Mouse (Mus musculus) CH12.LX (cell line): ENCODE results near the gene Mlxipl. TPM values are rescaled to one million over a fixed set of nuclear protein-coding genes. Genes with fewer than 3 reads are reported as not detected.

Experiments used
- DNase-seq: peaks from one replicate; pipeline ENCODE4 v3.0.0-alpha.2; 2013; ENCODE audit errors: extremely low read depth
- H3K27ac ChIP-seq: 2 replicates; pipeline ENCODE4 v1.5.1; 2012; ENCODE audit warnings: low read depth, mild to moderate bottlenecking, control low read depth, moderate library complexity; ENCODE audit not compliant: insufficient read depth
- H3K27me3 ChIP-seq: replicated peaks from 2 replicates; pipeline ENCODE3; 2012; ENCODE audit warnings: inconsistent platforms
- H3K36me3 ChIP-seq, 2 experiments: replicated peaks in 1 of 2; 2 replicates each; pipeline versions ENCODE3 to v1.6.1; 2012; ENCODE audit warnings: inconsistent platforms in 1 of 2, low read length in 1 of 2, mild to moderate bottlenecking in 1 of 2, mixed read lengths in 1 of 2, moderate library complexity in 1 of 2; ENCODE audit not compliant: control insufficient read depth in 1 of 2, insufficient read depth in 1 of 2
- H3K4me1 ChIP-seq, 2 experiments: 2 replicates each; pipeline ENCODE4 v1.6.1; 2012; ENCODE audit warnings: inconsistent platforms in 1 of 2, moderate library complexity in 1 of 2; ENCODE audit not compliant: insufficient read depth in 2 of 2, control insufficient read depth in 1 of 2
- H3K4me2 ChIP-seq: 2 replicates; pipeline ENCODE4 v1.6.1; 2012; ENCODE audit warnings: low read depth, mild to moderate bottlenecking, control low read depth; ENCODE audit not compliant: poor library complexity, insufficient read depth, severe bottlenecking
- H3K4me3 ChIP-seq, 3 experiments: fragments of 150-350 bp in 1 of 3; sonication (generic) in 1 of 3; replicated peaks in 1 of 3; 2 replicates each; pipeline versions ENCODE3 to v1.5.1; 2011 to 2012; ENCODE audit warnings: low read depth in 2 of 3, low read length in 2 of 3, mild to moderate bottlenecking in 2 of 3, moderate library complexity in 2 of 3, control low read depth in 1 of 3, improper control_type of control experiment in 1 of 3, inconsistent platforms in 1 of 3, mixed read lengths in 1 of 3; ENCODE audit not compliant: poor library complexity in 1 of 3
- H3K79me2 ChIP-seq: replicated peaks from 2 replicates; pipeline ENCODE4 v1.6.1; 2012; ENCODE audit warnings: mild to moderate bottlenecking, moderate library complexity; ENCODE audit not compliant: control insufficient read depth, poor library complexity, insufficient read depth, severe bottlenecking; ENCODE audit errors: extremely low read depth
- H3K9ac ChIP-seq: 2 replicates; pipeline ENCODE4 v1.6.1; 2012; ENCODE audit warnings: low read depth, mild to moderate bottlenecking, control low read depth, moderate library complexity; ENCODE audit not compliant: insufficient read depth
- H3K9me3 ChIP-seq: replicated peaks from 2 replicates; pipeline ENCODE3; 2012; ENCODE audit warnings: low read length, inconsistent platforms, mixed read lengths
- CHD1 ChIP-seq: IDR thresholded peaks from 2 replicates; pipeline ENCODE4 v1.6.1; 2012; ENCODE audit warnings: low read depth, low read length, improper control_type of control experiment, inconsistent platforms
- CTCF ChIP-seq, 2 experiments: IDR thresholded peaks in 1 of 2; conservative IDR thresholded peaks in 1 of 2; 2 replicates each; pipeline ENCODE4 v1.5.1; 2011 to 2012; ENCODE audit warnings: low read depth in 2 of 2, low read length in 2 of 2, improper control_type of control experiment in 1 of 2, inconsistent platforms in 1 of 2, mild to moderate bottlenecking in 1 of 2, moderate library complexity in 1 of 2
- E2F4 ChIP-seq: IDR thresholded peaks from 2 replicates; pipeline ENCODE4 v1.6.1; 2011; ENCODE audit warnings: low read depth, low read length, improper control_type of control experiment; ENCODE audit not compliant: insufficient replicate concordance
- ELF1 ChIP-seq: IDR thresholded peaks from 2 replicates; pipeline ENCODE4 v1.6.1; 2014; ENCODE audit warnings: low read depth, mild to moderate bottlenecking, inconsistent platforms, low read length, improper control_type of control experiment
- ETS1 ChIP-seq: conservative IDR thresholded peaks from 2 replicates; pipeline ENCODE4 v1.6.1; 2012; ENCODE audit warnings: low read depth, mild to moderate bottlenecking, inconsistent platforms, low read length, improper control_type of control experiment, moderate library complexity
- GABPA ChIP-seq: IDR thresholded peaks from 2 replicates; pipeline ENCODE4 v1.6.1; 2012; ENCODE audit warnings: low read depth, low read length, improper control_type of control experiment, inconsistent platforms; ENCODE audit not compliant: insufficient replicate concordance
- IRF4 ChIP-seq: IDR thresholded peaks from 2 replicates; pipeline ENCODE4 v1.6.1; 2014; ENCODE audit warnings: low read depth, mild to moderate bottlenecking, inconsistent platforms, low read length, improper control_type of control experiment
- JUN ChIP-seq: IDR thresholded peaks from 2 replicates; pipeline ENCODE4 v1.6.1; 2011; ENCODE audit warnings: low read depth, mild to moderate bottlenecking, low read length, improper control_type of control experiment, moderate library complexity; ENCODE audit not compliant: insufficient read depth
- MAX ChIP-seq: IDR thresholded peaks from 2 replicates; pipeline ENCODE4 v1.6.1; 2011; ENCODE audit warnings: low read length, improper control_type of control experiment
- MAZ ChIP-seq: IDR thresholded peaks from 2 replicates; pipeline ENCODE4 v1.6.1; 2012; ENCODE audit warnings: low read depth, mild to moderate bottlenecking, inconsistent platforms, low read length, improper control_type of control experiment, moderate library complexity
- MYC ChIP-seq: IDR thresholded peaks from 2 replicates; pipeline ENCODE4 v1.6.1; 2011; ENCODE audit warnings: low read depth, mild to moderate bottlenecking, improper control_type of control experiment, low read length
- NELFE ChIP-seq: IDR thresholded peaks from 2 replicates; pipeline ENCODE4 v1.6.1; 2011; ENCODE audit warnings: low read depth, low read length, improper control_type of control experiment
- NRF1 ChIP-seq: IDR thresholded peaks from 2 replicates; pipeline ENCODE4 v1.6.1; 2014; ENCODE audit warnings: low read depth, mild to moderate bottlenecking, inconsistent platforms, low read length, improper control_type of control experiment, moderate library complexity
- POLR2AphosphoS2 ChIP-seq: IDR thresholded peaks from 2 replicates; pipeline ENCODE4 v1.6.1; 2011; ENCODE audit warnings: low read depth, low read length, improper control_type of control experiment
- RAD21 ChIP-seq: IDR thresholded peaks from 2 replicates; pipeline ENCODE4 v1.6.1; 2011; ENCODE audit warnings: low read depth, mild to moderate bottlenecking, low read length, improper control_type of control experiment, moderate library complexity
- SIN3A ChIP-seq: IDR thresholded peaks from 2 replicates; pipeline ENCODE4 v1.6.1; 2012; ENCODE audit warnings: low read length, improper control_type of control experiment, inconsistent platforms
- TCF12 ChIP-seq: IDR thresholded peaks from 2 replicates; pipeline ENCODE4 v1.6.1; 2014; ENCODE audit warnings: low read depth, mild to moderate bottlenecking, inconsistent platforms, low read length, improper control_type of control experiment
- ZMIZ1 ChIP-seq: IDR thresholded peaks from 2 replicates; pipeline ENCODE4 v1.6.1; 2012; ENCODE audit warnings: low read depth, mild to moderate bottlenecking, inconsistent platforms, low read length, improper control_type of control experiment
- ZNF384 ChIP-seq: IDR thresholded peaks from 2 replicates; pipeline ENCODE4 v1.6.1; 2012; ENCODE audit warnings: low read depth, low read length, improper control_type of control experiment, inconsistent platforms
- dilution Hi-C: fragments of 300-500 bp; cut with MboI; formaldehyde crosslinking; loops from 2 replicates; pipeline ENCODE4 v1.14.3; 2020; ENCODE audit warnings: low sequenced_read_pairs; ENCODE audit not compliant: extremely low pct_unique_long_range_greater_than_20kb, extremely low pct_ligation_motif_present
- in situ Hi-C: fragments of 300-500 bp; cut with MboI; formaldehyde crosslinking; loops from 3 replicates; pipeline ENCODE4 v1.14.3; 2019; ENCODE audit warnings: low sequenced_read_pairs, low pct_ligation_motif_present, low pct_unique_long_range_greater_than_20kb, mixed read lengths
- polyA plus RNA-seq: library from polyadenylated mRNA; unstranded; fragments of >175 nt; gene quantifications from 2 replicates; pipeline ENCODE4 v1.2.1, GENCODE M21; 2012; ENCODE audit warnings: low read depth; ENCODE audit not compliant: insufficient read length
- total RNA-seq, 2 experiments: library from RNA; depleted of rRNA; stranded (reverse); fragments of 300-350 nt in 1 of 2; fragments of >200 nt in 1 of 2; gene quantifications; 2 replicates each; pipeline ENCODE4 v1.2.3; 2012 to 2014

Gene Mlxipl
- total and polyA plus RNA-seq, 3 experiments, result not detected

DNA sequence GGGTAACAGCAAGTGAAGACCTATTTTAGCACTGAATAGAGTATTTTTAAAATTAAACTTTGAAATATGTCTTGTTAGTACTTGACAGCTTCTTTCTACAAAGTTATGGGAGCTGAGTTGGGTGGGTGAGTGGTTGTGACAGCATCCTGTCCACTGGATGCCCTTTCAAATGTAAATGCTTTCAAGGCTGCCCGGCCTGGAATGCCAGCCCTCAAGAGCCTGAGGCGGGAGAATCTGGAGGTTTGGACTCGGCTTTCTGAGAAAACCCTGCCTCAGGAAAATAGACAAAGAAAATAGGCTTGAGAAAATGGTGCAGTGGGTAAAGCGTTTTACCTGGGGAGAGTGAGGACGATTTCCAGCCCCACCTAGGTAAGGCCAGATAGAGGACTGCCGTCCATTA is 92.1 kb downstream of the Mlxipl start:
- in situ Hi-C loops (no loop called here), dilution Hi-C loops (no loop called here)
- Histone ChIP-seq H3K4me1 (peaks cover 0 to 24% of the 10 kb centered on the region in 2 experiments; a peak in 2 of 4 replicates), H3K27ac (no peak overlapping the region), H3K4me3 (no peak overlapping the region), H3K9me3 (peaks cover 6% of the 10 kb centered on the region), H3K4me2 (no peak overlapping the region), H3K27me3 (no peaks in the 10 kb centered on the region), H3K79me2 (no peaks in the 10 kb centered on the region), H3K9ac (no peak overlapping the region), H3K36me3 (peaks cover 51 to 60% of the 10 kb centered on the region in 2 experiments)
- no peak for DNase-seq
- TF ChIP-seq NRF1, result no peak
- no peak for TF ChIP-seq SIN3A
- TF ChIP-seq E2F4, result no peak
- no peak for TF ChIP-seq JUN
- TF ChIP-seq POLR2AphosphoS2, result no peak
- no peak for TF ChIP-seq MAX
- TF ChIP-seq CHD1, result no peak
- no peak for TF ChIP-seq NELFE
- TF ChIP-seq ETS1, result no peak
- TF ChIP-seq TCF12, result no peak
- no peak for TF ChIP-seq IRF4
- no peak for TF ChIP-seq ZMIZ1
- no peak for TF ChIP-seq RAD21
- TF ChIP-seq ELF1, result no peak
- no peak for TF ChIP-seq GABPA
- no peak for TF ChIP-seq CTCF (conservative IDR thresholded peaks at IDR 0.05 in 1 of 2, IDR thresholded peaks at IDR 0.05 in 1 of 2; ENCODE audit: low read depth in 2 of 2, low read length in 2 of 2)
- no peak for TF ChIP-seq MAZ
- TF ChIP-seq, all 38 proteins: peak for 0

DNA sequence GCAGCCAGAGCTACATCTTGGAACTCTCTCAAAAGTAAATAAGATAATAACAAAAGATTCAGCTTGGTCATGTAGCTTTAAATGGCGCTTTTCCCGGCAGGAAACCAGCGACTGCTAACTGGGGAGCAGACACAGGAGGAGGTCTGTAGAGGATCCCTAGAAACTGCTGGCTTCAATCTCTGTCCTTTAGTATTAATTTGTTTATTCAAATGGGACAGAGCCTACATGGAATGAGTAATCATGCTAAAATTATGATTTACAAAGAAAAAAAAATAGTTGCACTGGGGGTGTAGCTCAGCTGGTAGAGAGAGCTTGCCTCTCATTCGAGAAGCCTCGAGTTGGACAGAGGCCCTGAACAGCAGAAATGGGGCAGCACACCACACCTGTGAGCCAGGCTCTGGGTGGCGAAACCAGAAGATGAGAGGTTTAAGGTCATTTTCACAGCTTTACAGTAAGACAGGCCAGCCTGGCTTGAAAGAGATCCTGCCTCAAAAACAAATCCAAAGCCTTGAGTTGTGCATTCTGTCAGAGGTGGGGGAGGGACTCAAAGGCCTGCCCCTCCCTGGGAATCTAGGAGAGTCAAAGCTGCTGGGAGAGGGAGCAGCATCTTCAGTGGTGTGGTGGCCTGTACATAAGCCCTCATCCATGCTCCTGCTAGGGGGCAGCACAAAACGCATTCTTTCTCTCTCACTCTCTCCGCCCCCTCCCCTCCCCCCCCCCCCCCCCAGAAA is 93.6 kb downstream of the Mlxipl start:
- peaks cover 38 to 45% of the 10 kb centered on the region in 2 experiments for H3K36me3 ChIP-seq
- H3K9me3 ChIP-seq, result peaks cover 6% of the 10 kb centered on the region
- no peak overlapping the region for H3K9ac ChIP-seq
- dilution Hi-C loops (no loop called here), in situ Hi-C loops (no loop called here)
- peaks cover 11% of the 10 kb centered on the region for H3K79me2 ChIP-seq
- H3K4me2 ChIP-seq, result no peak overlapping the region
- peaks cover 0 to 24% of the 10 kb centered on the region in 2 experiments; a peak in 2 of 4 replicates for H3K4me1 ChIP-seq
- H3K27me3 ChIP-seq, result no peaks in the 10 kb centered on the region
- H3K27ac ChIP-seq, result no peak overlapping the region
- TF ChIP-seq ZMIZ1 (no peak), MYC (no peak), CTCF (conservative IDR thresholded peaks at IDR 0.05 in 1 of 2, IDR thresholded peaks at IDR 0.05 in 1 of 2; ENCODE audit: low read depth in 2 of 2, low read length in 2 of 2) (peak in 1 of 2 experiments; percentile 32; a peak in 2 of 4 replicates), ZNF384 (peak; percentile 19; the same call in 1 of the 2 replicates)
- DNase-seq, result no peak
- H3K4me3 ChIP-seq, result no peak overlapping the region
